Mouse (Mus musculus): ENCODE results near the gene Parva. TPM values are rescaled to one million over a fixed set of nuclear protein-coding genes. Genes with fewer than 3 reads are reported as not detected.

Gene Parva
- polyA plus RNA-seq, 1 experiment, result 126 TPM

GRCm38 (mm10) chr7:112413286-112413685 lies 14.0 kb upstream of the Parva start:
- no peaks in the 10 kb centered on the region for H3K27me3 ChIP-seq (ENCODE audit: control insufficient read depth, insufficient read depth, insufficient read length)
- H3K79me3 ChIP-seq (ENCODE audit: low read depth), result no peaks in the 10 kb centered on the region
- H3K79me2 ChIP-seq (ENCODE audit: control insufficient read depth, insufficient read depth), result no peaks in the 10 kb centered on the region
- no peaks in the 10 kb centered on the region for H3K36me3 ChIP-seq (ENCODE audit: control insufficient read depth, insufficient read depth)
- H3K4me3 ChIP-seq (ENCODE audit: insufficient read depth, poor library complexity, severe bottlenecking), result no peak overlapping the region
- TF ChIP-seq USF1 (IDR thresholded peaks at IDR 0.05; ENCODE audit: low read depth), result no peak
- no peak for TF ChIP-seq CTCF (IDR thresholded peaks at IDR 0.05; ENCODE audit: control insufficient read depth, insufficient read depth, insufficient read length)
- TF ChIP-seq CEBPB (IDR thresholded peaks at IDR 0.05; ENCODE audit: low read depth), result no peak
- no peak for TF ChIP-seq MYOG (IDR thresholded peaks at IDR 0.05; ENCODE audit: control insufficient read depth, extremely low read depth, insufficient read length)
- no peak for TF ChIP-seq MYOD1 (IDR thresholded peaks at IDR 0.05; ENCODE audit: control insufficient read depth, insufficient read length, low read depth)
- TF ChIP-seq FOSL1 (IDR thresholded peaks at IDR 0.05; ENCODE audit: insufficient read depth, low read length, poor library complexity, severe bottlenecking), result no peak
- no peak for TF ChIP-seq MAX (IDR thresholded peaks at IDR 0.05)
- H3ac ChIP-seq (ENCODE audit: control insufficient read depth, insufficient read length, low read depth), result no peak overlapping the region

GRCm38 (mm10) chr7:112416058-112416526 lies 11.2 kb upstream of the Parva start:
- Histone ChIP-seq H3K4me3 (ENCODE audit: insufficient read depth, poor library complexity, severe bottlenecking) (no peak overlapping the region), H3ac (ENCODE audit: control insufficient read depth, insufficient read length, low read depth) (no peak overlapping the region), H3K79me2 (ENCODE audit: control insufficient read depth, insufficient read depth) (no peaks in the 10 kb centered on the region), H3K27me3 (ENCODE audit: control insufficient read depth, insufficient read depth, insufficient read length) (no peaks in the 10 kb centered on the region), H3K79me3 (ENCODE audit: low read depth) (no peaks in the 10 kb centered on the region), H3K36me3 (ENCODE audit: control insufficient read depth, insufficient read depth) (no peaks in the 10 kb centered on the region)
- TF ChIP-seq MAX (IDR thresholded peaks at IDR 0.05) (no peak), CTCF (IDR thresholded peaks at IDR 0.05; ENCODE audit: control insufficient read depth, insufficient read depth, insufficient read length) (no peak), MYOG (IDR thresholded peaks at IDR 0.05; ENCODE audit: control insufficient read depth, extremely low read depth, insufficient read length) (no peak), CEBPB (IDR thresholded peaks at IDR 0.05; ENCODE audit: low read depth) (no peak), USF1 (IDR thresholded peaks at IDR 0.05; ENCODE audit: low read depth) (no peak), MYOD1 (IDR thresholded peaks at IDR 0.05; ENCODE audit: control insufficient read depth, insufficient read length, low read depth) (no peak), FOSL1 (IDR thresholded peaks at IDR 0.05; ENCODE audit: insufficient read depth, low read length, poor library complexity, severe bottlenecking) (no peak)

DNA sequence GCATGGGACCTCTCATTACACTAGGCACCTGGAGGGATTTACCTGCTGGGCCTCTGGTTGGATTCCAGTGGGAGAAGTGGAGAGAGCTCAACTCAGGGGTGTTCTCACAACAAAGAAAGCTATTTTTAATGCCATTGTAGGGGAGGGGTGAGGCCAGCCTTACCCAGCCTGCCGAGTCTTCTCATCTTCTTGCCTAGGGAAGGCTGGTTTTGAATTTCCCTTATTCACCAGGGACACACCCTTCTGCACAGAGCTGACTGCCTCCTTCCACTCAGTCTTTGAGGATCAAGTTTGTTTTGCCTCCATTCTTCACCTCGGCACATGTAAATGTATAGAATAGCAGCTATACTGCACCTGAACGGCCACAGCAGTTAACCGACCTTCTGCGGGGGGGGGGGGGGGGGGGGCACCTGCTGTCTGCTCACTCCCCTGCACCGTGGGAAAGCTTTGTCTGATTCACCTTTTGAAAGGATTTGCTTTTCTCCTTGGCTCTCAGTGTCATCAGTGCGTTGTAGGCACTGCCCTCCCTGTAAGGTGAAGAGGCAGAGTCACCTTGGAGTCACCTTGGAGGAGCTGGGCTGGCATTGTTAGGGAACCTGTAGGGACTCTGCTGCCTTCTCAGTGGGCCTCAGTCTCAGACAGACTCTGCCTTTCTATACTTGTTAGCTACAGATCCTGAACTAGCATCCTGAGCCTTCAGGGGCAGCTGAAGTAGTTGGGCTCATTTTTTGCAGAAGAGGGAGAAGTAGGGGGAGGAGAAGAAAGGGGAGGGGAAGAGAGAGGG lies 10.4 kb upstream of the Parva start:
- no peaks in the 10 kb centered on the region for H3K79me3 ChIP-seq (ENCODE audit: low read depth)
- no peaks in the 10 kb centered on the region for H3K27me3 ChIP-seq (ENCODE audit: control insufficient read depth, insufficient read depth, insufficient read length)
- no peak overlapping the region for H3K4me3 ChIP-seq (ENCODE audit: insufficient read depth, poor library complexity, severe bottlenecking)
- no peaks in the 10 kb centered on the region for H3K79me2 ChIP-seq (ENCODE audit: control insufficient read depth, insufficient read depth)
- no peak for TF ChIP-seq MYOD1 (IDR thresholded peaks at IDR 0.05; ENCODE audit: control insufficient read depth, insufficient read length, low read depth)
- TF ChIP-seq CTCF (IDR thresholded peaks at IDR 0.05; ENCODE audit: control insufficient read depth, insufficient read depth, insufficient read length), result no peak
- no peaks in the 10 kb centered on the region for H3K36me3 ChIP-seq (ENCODE audit: control insufficient read depth, insufficient read depth)
- no peak overlapping the region for H3ac ChIP-seq (ENCODE audit: control insufficient read depth, insufficient read length, low read depth)

GRCm38 (mm10) chr7:112417598-112417997 lies 9.7 kb upstream of the Parva start:
- TF ChIP-seq CEBPB (IDR thresholded peaks at IDR 0.05; ENCODE audit: low read depth), result no peak
- TF ChIP-seq MYOG (IDR thresholded peaks at IDR 0.05; ENCODE audit: control insufficient read depth, extremely low read depth, insufficient read length), result no peak
- TF ChIP-seq MAX (IDR thresholded peaks at IDR 0.05), result no peak
- TF ChIP-seq CTCF (IDR thresholded peaks at IDR 0.05; ENCODE audit: control insufficient read depth, insufficient read depth, insufficient read length), result no peak
- H3K4me3 ChIP-seq (ENCODE audit: insufficient read depth, poor library complexity, severe bottlenecking), result no peak overlapping the region
- no peaks in the 10 kb centered on the region for H3K27me3 ChIP-seq (ENCODE audit: control insufficient read depth, insufficient read depth, insufficient read length)
- H3K79me2 ChIP-seq (ENCODE audit: control insufficient read depth, insufficient read depth), result no peaks in the 10 kb centered on the region
- H3ac ChIP-seq (ENCODE audit: control insufficient read depth, insufficient read length, low read depth), result no peak overlapping the region
- no peaks in the 10 kb centered on the region for H3K36me3 ChIP-seq (ENCODE audit: control insufficient read depth, insufficient read depth)
- H3K79me3 ChIP-seq (ENCODE audit: low read depth), result no peaks in the 10 kb centered on the region

- H3K27me3 ChIP-seq (ENCODE audit: control insufficient read depth, insufficient read depth, insufficient read length), result no peaks in the 10 kb centered on the region
- H3ac ChIP-seq (ENCODE audit: control insufficient read depth, insufficient read length, low read depth), result no peak overlapping the region
- H3K36me3 ChIP-seq (ENCODE audit: control insufficient read depth, insufficient read depth), result no peaks in the 10 kb centered on the region
- H3K79me2 ChIP-seq (ENCODE audit: control insufficient read depth, insufficient read depth), result peaks cover 5% of the 10 kb centered on the region
- TF ChIP-seq MYOG (IDR thresholded peaks at IDR 0.05; ENCODE audit: control insufficient read depth, extremely low read depth, insufficient read length), result no peak
- TF ChIP-seq MYOD1 (IDR thresholded peaks at IDR 0.05; ENCODE audit: control insufficient read depth, insufficient read length, low read depth), result no peak
- no peak for TF ChIP-seq CEBPB (IDR thresholded peaks at IDR 0.05; ENCODE audit: low read depth)
- no peak for TF ChIP-seq FOSL1 (IDR thresholded peaks at IDR 0.05; ENCODE audit: insufficient read depth, low read length, poor library complexity, severe bottlenecking)
- TF ChIP-seq USF1 (IDR thresholded peaks at IDR 0.05; ENCODE audit: low read depth), result no peak
- TF ChIP-seq CTCF (IDR thresholded peaks at IDR 0.05; ENCODE audit: control insufficient read depth, insufficient read depth, insufficient read length), result no peak
- no peak for TF ChIP-seq MAX (IDR thresholded peaks at IDR 0.05)
- no peak overlapping the region for H3K4me3 ChIP-seq (ENCODE audit: insufficient read depth, poor library complexity, severe bottlenecking)
- peaks cover under 1% of the 10 kb centered on the region for H3K79me3 ChIP-seq (ENCODE audit: low read depth)
These were observed 3.9 kb upstream of the Parva start for GRCm38 (mm10) chr7:112423438-112423837.

DNA sequence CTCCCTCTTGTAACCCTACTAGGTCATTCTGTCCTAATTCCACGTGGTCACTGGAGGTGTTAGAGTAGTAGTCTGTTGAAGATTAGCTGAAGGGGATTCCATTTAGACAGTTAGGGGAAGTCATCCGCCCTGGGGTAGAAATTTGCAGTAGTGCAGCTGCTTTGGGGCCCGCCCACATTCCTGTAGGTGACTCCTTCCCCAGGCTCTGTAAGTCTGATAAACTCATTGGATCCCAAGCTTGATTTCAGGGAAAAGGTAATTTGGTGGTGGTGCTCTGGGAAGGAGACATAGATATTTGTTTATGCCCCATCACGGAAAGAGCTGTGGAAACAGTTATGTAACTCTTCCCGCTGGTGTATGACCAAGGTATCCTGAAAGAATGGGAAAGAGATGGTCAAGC lies 494 bp upstream of the Parva start:
- H3K27me3 ChIP-seq (ENCODE audit: control insufficient read depth, insufficient read depth, insufficient read length), result no peaks in the 10 kb centered on the region
- H3K4me3 ChIP-seq (ENCODE audit: insufficient read depth, poor library complexity, severe bottlenecking), result no peak overlapping the region
- TF ChIP-seq MYOD1 (IDR thresholded peaks at IDR 0.05; ENCODE audit: control insufficient read depth, insufficient read length, low read depth) (no peak), MAX (IDR thresholded peaks at IDR 0.05) (no peak), FOSL1 (IDR thresholded peaks at IDR 0.05; ENCODE audit: insufficient read depth, low read length, poor library complexity, severe bottlenecking) (no peak), MYOG (IDR thresholded peaks at IDR 0.05; ENCODE audit: control insufficient read depth, extremely low read depth, insufficient read length) (no peak), USF1 (IDR thresholded peaks at IDR 0.05; ENCODE audit: low read depth) (no peak), CTCF (IDR thresholded peaks at IDR 0.05; ENCODE audit: control insufficient read depth, insufficient read depth, insufficient read length) (no peak), CEBPB (IDR thresholded peaks at IDR 0.05; ENCODE audit: low read depth) (no peak)
- H3ac ChIP-seq (ENCODE audit: control insufficient read depth, insufficient read length, low read depth), result no peak overlapping the region
- H3K36me3 ChIP-seq (ENCODE audit: control insufficient read depth, insufficient read depth), result no peaks in the 10 kb centered on the region
- H3K79me3 ChIP-seq (ENCODE audit: low read depth), result peaks cover 14% of the 10 kb centered on the region
- H3K79me2 ChIP-seq (ENCODE audit: control insufficient read depth, insufficient read depth), result peaks cover 22% of the 10 kb centered on the region
